Mouse (Mus musculus): ENCODE measurements around the gene Sept11.

Gene Sept11

GRCm38 (mm10) chr5:93095301-93095700 lies 2.1 kb downstream of the Sept11 start:
- DNase-seq (ENCODE audit: low spot score in 2 of 2) = no peak

- DNase-seq (ENCODE audit: low spot score in 2 of 2) = no peak
Measured at GRCm38 (mm10) chr5:93097204-93097906, 4.1 kb downstream of the Sept11 start.

- DNase-seq (ENCODE audit: low spot score in 2 of 2) = no peak
Measured at GRCm38 (mm10) chr5:93098219-93098618, 5.0 kb downstream of the Sept11 start.

- no peak for DNase-seq (ENCODE audit: low spot score in 2 of 2)
Measured at GRCm38 (mm10) chr5:93098811-93099210, 5.6 kb downstream of the Sept11 start.

GRCm38 (mm10) chr5:93100906-93101305 lies 7.7 kb downstream of the Sept11 start:
- no peak for DNase-seq (ENCODE audit: low spot score in 2 of 2)

- DNase-seq (ENCODE audit: low spot score in 2 of 2) = no peak
Measured at GRCm38 (mm10) chr5:93101371-93101791, 8.1 kb downstream of the Sept11 start.

- DNase-seq (ENCODE audit: low spot score in 2 of 2) = no peak
Measured at GRCm38 (mm10) chr5:93103603-93104002, 10.4 kb downstream of the Sept11 start.

- DNase-seq (ENCODE audit: low spot score in 2 of 2) = no peak
Measured at GRCm38 (mm10) chr5:93104987-93105823, 12.0 kb downstream of the Sept11 start.

GRCm38 (mm10) chr5:93106048-93106447 lies 12.8 kb downstream of the Sept11 start:
- DNase-seq (ENCODE audit: low spot score in 2 of 2) = no peak

- DNase-seq (ENCODE audit: low spot score in 2 of 2) = no peak
Measured at GRCm38 (mm10) chr5:93108703-93109102, 15.5 kb downstream of the Sept11 start.

GRCm38 (mm10) chr5:93109555-93109954 lies 16.3 kb downstream of the Sept11 start:
- DNase-seq (ENCODE audit: low spot score in 2 of 2) = no peak

- DNase-seq (ENCODE audit: low spot score in 2 of 2) = no peak
Measured at GRCm38 (mm10) chr5:93112290-93112689, 19.1 kb downstream of the Sept11 start.

- no peak for DNase-seq (ENCODE audit: low spot score in 2 of 2)
Measured at GRCm38 (mm10) chr5:93113517-93113916, 20.3 kb downstream of the Sept11 start.

GRCm38 (mm10) chr5:93114515-93114914 lies 21.3 kb downstream of the Sept11 start:
- no peak for DNase-seq (ENCODE audit: low spot score in 2 of 2)

- DNase-seq (ENCODE audit: low spot score in 2 of 2) = no peak
Measured at GRCm38 (mm10) chr5:93115059-93115458, 21.8 kb downstream of the Sept11 start.

- DNase-seq (ENCODE audit: low spot score in 2 of 2) = no peak
Measured at GRCm38 (mm10) chr5:93115854-93116253, 22.6 kb downstream of the Sept11 start.

- DNase-seq (ENCODE audit: low spot score in 2 of 2) = no peak
Measured at GRCm38 (mm10) chr5:93117648-93118047, 24.4 kb downstream of the Sept11 start.

GRCm38 (mm10) chr5:93121660-93122059 lies 28.4 kb downstream of the Sept11 start:
- DNase-seq (ENCODE audit: low spot score in 2 of 2) = no peak

- no peak for DNase-seq (ENCODE audit: low spot score in 2 of 2)
Measured at GRCm38 (mm10) chr5:93124031-93124826, 31.0 kb downstream of the Sept11 start.

- DNase-seq (ENCODE audit: low spot score in 2 of 2) = no peak
Measured at GRCm38 (mm10) chr5:93125325-93125724, 32.1 kb downstream of the Sept11 start.

GRCm38 (mm10) chr5:93126222-93126929 lies 33.1 kb downstream of the Sept11 start:
- no peak for DNase-seq (ENCODE audit: low spot score in 2 of 2)
